Mouse (Mus musculus): Measurements from ENCODE around the gene Gramd2. TPM values are rescaled to one million over a fixed set of nuclear protein-coding genes. Genes with fewer than 3 reads are reported as not detected.
"Not testable (repeated sequence)": the region's sequence is repeated elsewhere in the genome, so short reads cannot be mapped to it uniquely, and the experiment has no call there.

The Gramd2 gene
- polyA plus RNA-seq, 1 experiment from 2014 or later, result 0.14 TPM

DNA sequence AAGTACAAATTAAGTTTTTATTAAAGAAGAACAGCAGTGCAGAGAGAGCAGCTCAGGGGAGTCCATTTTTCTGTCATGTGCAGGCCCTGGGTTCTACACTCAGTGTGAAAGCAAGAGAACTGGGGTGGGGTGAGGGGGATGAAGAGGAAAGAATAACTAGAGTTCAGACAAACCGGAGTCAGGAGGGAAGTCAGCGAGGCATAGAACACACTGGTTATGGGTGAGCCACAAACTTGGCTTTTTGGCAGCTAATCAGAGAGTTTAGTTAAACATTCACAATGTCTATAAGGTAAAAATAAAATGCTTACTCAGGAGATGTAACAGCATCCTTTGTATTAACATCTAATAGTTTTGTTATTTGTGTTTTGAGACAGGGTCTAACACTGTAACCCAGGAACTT is 60.6 kb downstream of the Gramd2 start:
- H3K27ac ChIP-seq (replicated peaks), result no peak overlapping the region
- H3K36me3 ChIP-seq, result peaks cover 23% of the 10 kb centered on the region
- no peak for DNase-seq (ENCODE audit: low spot score)
- no peaks in the 10 kb centered on the region for H3K9me3 ChIP-seq (replicated peaks)
- no peaks in the 10 kb centered on the region for H3K4me1 ChIP-seq
- H3K4me3 ChIP-seq, result no peak overlapping the region
- no peaks in the 10 kb centered on the region for H3K27me3 ChIP-seq (ENCODE audit: low read depth, poor library complexity, severe bottlenecking)
- 92% methylated on average over 2 of the region's 2 CpGs for WGBS

GRCm38 (mm10) chr9:59743903-59744302 is 64.0 kb downstream of the Gramd2 start:
- Histone ChIP-seq H3K27me3 (ENCODE audit: low read depth, poor library complexity, severe bottlenecking) (no peaks in the 10 kb centered on the region), H3K36me3 (peaks cover 9% of the 10 kb centered on the region; the same call in 1 of the 2 replicates), H3K4me1 (peaks cover 2% of the 10 kb centered on the region; the same call in 1 of the 2 replicates), H3K9me3 (replicated peaks) (no peaks in the 10 kb centered on the region), H3K27ac (replicated peaks) (no peak overlapping the region), H3K4me3 (no peak overlapping the region)
- DNase-seq (ENCODE audit: low spot score), result no peak
- 91% methylated on average over 3 of the region's 3 CpGs for WGBS

GRCm38 (mm10) chr9:59748387-59748786 is 68.4 kb downstream of the Gramd2 start:
- 94% methylated on average over 2 of the region's 2 CpGs for WGBS
- Histone ChIP-seq H3K4me1 (peaks cover 25% of the 10 kb centered on the region), H3K9me3 (replicated peaks) (no peaks in the 10 kb centered on the region), H3K27ac (replicated peaks) (no peak overlapping the region), H3K4me3 (no peak overlapping the region), H3K36me3 (peaks cover 9% of the 10 kb centered on the region; the same call in 1 of the 2 replicates), H3K27me3 (ENCODE audit: low read depth, poor library complexity, severe bottlenecking) (no peaks in the 10 kb centered on the region)
- no peak for DNase-seq (ENCODE audit: low spot score)

DNA sequence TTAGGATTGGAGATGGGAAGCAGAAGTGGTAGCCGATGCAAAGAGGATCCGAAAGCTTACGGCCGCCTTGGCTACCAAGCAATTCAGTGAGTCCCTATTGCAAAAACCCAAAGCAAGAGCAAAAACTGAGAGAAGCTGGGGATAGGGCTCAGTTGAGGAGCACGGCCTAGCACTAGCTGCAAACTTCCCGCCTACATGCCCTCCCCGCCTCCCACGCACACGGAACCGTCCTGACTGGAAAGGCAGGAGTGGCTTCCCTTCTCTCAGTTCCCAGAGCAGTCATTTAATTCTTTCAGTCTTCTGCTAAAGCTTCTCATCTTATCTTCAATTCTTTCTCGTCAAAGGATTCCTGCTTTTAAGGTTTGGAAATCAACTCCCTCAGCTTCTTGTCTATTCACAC is 69.0 kb downstream of the Gramd2 start:
- no peak for DNase-seq (ENCODE audit: low spot score)
- H3K36me3 ChIP-seq, result 0 out of 2 replicates have a peak, but pooled peaks cover 4% of the 10 kb centered on the region
- H3K27me3 ChIP-seq (ENCODE audit: low read depth, poor library complexity, severe bottlenecking), result no peaks in the 10 kb centered on the region
- WGBS, result 94% methylated on average over 11 of the region's 11 CpGs
- H3K4me1 ChIP-seq, result peaks cover 25% of the 10 kb centered on the region
- no peak overlapping the region for H3K27ac ChIP-seq (replicated peaks)
- peak overlapping the region; percentile 5; the same call in 1 of the 2 replicates for H3K4me3 ChIP-seq
- no peaks in the 10 kb centered on the region for H3K9me3 ChIP-seq (replicated peaks)

GRCm38 (mm10) chr9:59749581-59750265 is 69.8 kb downstream of the Gramd2 start:
- H3K4me3 ChIP-seq, result peak overlapping the region; percentile 95
- 35% methylated on average over 12 of the region's 12 CpGs for WGBS
- H3K36me3 ChIP-seq, result no peaks in the 10 kb centered on the region
- H3K9me3 ChIP-seq (replicated peaks), result no peaks in the 10 kb centered on the region
- H3K27ac ChIP-seq (replicated peaks), result peak overlapping the region; percentile 97
- peaks cover 25% of the 10 kb centered on the region for H3K4me1 ChIP-seq
- peak; percentile 14 for DNase-seq (ENCODE audit: low spot score)
- no peaks in the 10 kb centered on the region for H3K27me3 ChIP-seq (ENCODE audit: low read depth, poor library complexity, severe bottlenecking)

- Histone ChIP-seq H3K4me3 (peak within 1 kb of the TSS; percentile 95), H3K4me1 (peaks cover 25% of the 10 kb centered on the region), H3K27ac (replicated peaks) (peak within 1 kb of the TSS; percentile 97), H3K36me3 (no peaks in the 10 kb centered on the region), H3K27me3 (ENCODE audit: low read depth, poor library complexity, severe bottlenecking) (no peaks in the 10 kb centered on the region), H3K9me3 (replicated peaks) (no peaks in the 10 kb centered on the region)
- peak; percentile 100 for DNase-seq (ENCODE audit: low spot score)
- WGBS, result under 1% methylated on average over 57 of the region's 59 CpGs
Measured at GRCm38 (mm10) chr9:59750267-59751065, 70.5 kb downstream of the Gramd2 start, which contains the start of the genes Senp8 and Myo9a. Gene Senp8 (minus strand): TSS chr9:59750710. Gene Myo9a (plus strand): TSS chr9:59750896.

DNA sequence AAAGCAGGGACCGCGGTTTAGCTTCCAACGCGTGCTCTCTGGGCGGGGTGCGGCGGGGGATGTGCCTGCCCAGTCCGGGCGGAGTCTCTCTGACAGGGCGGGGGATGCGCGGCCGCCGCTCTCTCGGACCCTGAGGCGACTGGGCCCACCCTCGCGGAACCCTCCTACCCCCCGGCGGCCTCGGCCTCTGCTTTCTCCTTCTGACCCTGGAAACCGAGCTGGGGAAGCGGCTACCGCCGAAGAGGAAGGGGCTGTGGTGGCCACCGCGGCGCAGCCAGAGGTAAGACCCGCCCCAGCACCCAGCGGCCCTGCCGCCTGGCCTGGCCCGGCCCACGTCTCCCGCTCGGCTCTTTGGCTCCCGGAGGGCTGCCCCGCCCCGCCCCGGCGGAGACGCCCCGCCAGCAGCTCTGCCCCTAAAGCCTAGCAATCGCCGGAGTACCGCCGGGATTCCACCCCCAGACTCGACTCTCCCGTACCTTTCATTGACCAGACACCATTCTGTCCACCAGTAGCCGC is 71.2 kb downstream of the Gramd2 start:
- H3K27ac ChIP-seq (replicated peaks), result peak overlapping the region; percentile 97
- H3K9me3 ChIP-seq (replicated peaks), result no peaks in the 10 kb centered on the region
- under 1% methylated on average over 49 of the region's 49 CpGs for WGBS
- no peaks in the 10 kb centered on the region for H3K27me3 ChIP-seq (ENCODE audit: low read depth, poor library complexity, severe bottlenecking)
- H3K36me3 ChIP-seq, result no peaks in the 10 kb centered on the region
- H3K4me3 ChIP-seq, result peak overlapping the region; percentile 95
- DNase-seq (ENCODE audit: low spot score), result no peak
- peaks cover 25% of the 10 kb centered on the region for H3K4me1 ChIP-seq

DNA sequence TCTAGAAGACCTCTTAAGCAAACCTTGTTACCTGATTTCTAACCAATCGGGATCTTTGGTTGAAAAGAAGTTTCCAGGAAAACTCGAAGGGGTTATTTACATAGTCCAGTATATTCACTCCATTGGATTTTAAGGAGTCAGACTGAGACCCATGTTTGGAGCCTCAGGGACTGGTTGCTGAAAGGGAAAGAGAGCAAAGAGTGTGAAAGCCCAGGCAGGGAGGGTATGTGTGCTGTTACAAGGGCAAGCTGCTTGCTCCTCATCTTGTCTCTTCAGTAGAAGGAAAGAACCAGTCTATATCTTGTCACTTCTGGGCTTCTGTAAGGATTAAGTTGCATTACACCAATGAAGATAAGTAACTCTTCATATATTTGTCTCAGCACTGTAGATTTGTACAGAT is 72.0 kb downstream of the Gramd2 start:
- no peaks in the 10 kb centered on the region for H3K9me3 ChIP-seq (replicated peaks)
- WGBS, result 17% methylated on average over 2 of the region's 2 CpGs
- no peaks in the 10 kb centered on the region for H3K27me3 ChIP-seq (ENCODE audit: low read depth, poor library complexity, severe bottlenecking)
- DNase-seq (ENCODE audit: low spot score), result no peak
- H3K4me3 ChIP-seq, result peak overlapping the region; percentile 95
- H3K36me3 ChIP-seq, result no peaks in the 10 kb centered on the region
- H3K4me1 ChIP-seq, result peaks cover 25% of the 10 kb centered on the region
- H3K27ac ChIP-seq (replicated peaks), result peak overlapping the region; percentile 97

- Histone ChIP-seq H3K4me1 (peaks cover 12% of the 10 kb centered on the region), H3K4me3 (no peak overlapping the region), H3K27me3 (ENCODE audit: low read depth, poor library complexity, severe bottlenecking) (no peaks in the 10 kb centered on the region), H3K9me3 (replicated peaks) (no peaks in the 10 kb centered on the region), H3K36me3 (no peaks in the 10 kb centered on the region), H3K27ac (replicated peaks) (no peak overlapping the region)
- no peak for DNase-seq (ENCODE audit: low spot score)
- WGBS, result 75% methylated on average over 2 of the region's 2 CpGs
Measured at GRCm38 (mm10) chr9:59755199-59755598, 75.3 kb downstream of the Gramd2 start.

DNA sequence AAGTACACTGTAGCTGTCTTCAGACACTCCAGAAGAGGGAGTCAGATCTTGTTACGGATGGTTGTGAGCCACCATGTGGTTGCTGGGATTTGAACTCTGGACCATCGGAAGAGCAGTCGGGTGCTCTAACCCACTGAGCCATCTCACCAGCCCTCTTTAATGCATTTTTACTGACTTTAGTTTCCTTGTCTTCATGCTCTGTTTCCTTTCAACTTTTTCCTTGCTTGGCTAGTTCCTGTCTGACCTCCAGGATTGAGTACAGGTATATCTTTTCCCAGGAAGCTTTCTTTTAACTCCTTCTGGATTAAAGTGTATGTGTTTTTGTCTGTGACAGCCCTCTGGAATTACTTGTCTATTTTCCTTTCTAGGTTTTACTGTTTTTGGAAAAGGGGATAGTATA is 77.1 kb downstream of the Gramd2 start:
- not testable (repeated sequence) for H3K4me1 ChIP-seq; H3K27ac ChIP-seq (replicated peaks); H3K36me3 ChIP-seq; DNase-seq (ENCODE audit: low spot score); H3K9me3 ChIP-seq (replicated peaks); H3K27me3 ChIP-seq (ENCODE audit: low read depth, poor library complexity, severe bottlenecking); H3K4me3 ChIP-seq
- WGBS, result 90% methylated on average over 3 of the region's 3 CpGs

DNA sequence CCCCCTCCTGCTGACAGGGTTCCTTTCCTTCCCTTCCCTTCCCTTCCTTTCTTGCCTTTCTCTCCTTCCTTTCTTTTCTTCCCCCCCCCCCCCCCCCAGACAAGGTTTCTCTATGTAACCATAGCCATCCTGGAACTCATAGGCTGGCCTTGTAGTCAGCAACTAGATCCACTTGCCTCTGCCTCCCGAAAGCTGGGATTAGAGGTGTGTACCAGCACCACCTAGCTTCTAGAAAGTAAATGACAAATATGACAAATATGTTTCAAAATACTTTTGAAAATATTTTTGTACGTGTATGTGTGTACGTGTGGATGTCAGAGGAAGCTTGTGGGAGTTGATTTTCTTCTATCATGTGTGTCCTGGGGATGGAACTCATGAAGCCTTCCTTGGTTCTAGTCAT is 80.6 kb downstream of the Gramd2 start:
- no peak for DNase-seq (ENCODE audit: low spot score)
- Histone ChIP-seq H3K4me3 (no peak overlapping the region), H3K4me1 (no peaks in the 10 kb centered on the region), H3K27ac (replicated peaks) (no peak overlapping the region), H3K9me3 (replicated peaks) (no peaks in the 10 kb centered on the region), H3K27me3 (ENCODE audit: low read depth, poor library complexity, severe bottlenecking) (no peaks in the 10 kb centered on the region), H3K36me3 (no peaks in the 10 kb centered on the region)
- 87% methylated on average over 3 of the region's 3 CpGs for WGBS

GRCm38 (mm10) chr9:59766966-59767461 is 87.1 kb downstream of the Gramd2 start:
- not testable (repeated sequence) for H3K4me1 ChIP-seq; H3K4me3 ChIP-seq; DNase-seq (ENCODE audit: low spot score); H3K9me3 ChIP-seq (replicated peaks); H3K27ac ChIP-seq (replicated peaks); H3K27me3 ChIP-seq (ENCODE audit: low read depth, poor library complexity, severe bottlenecking); H3K36me3 ChIP-seq
- WGBS, result 95% methylated on average over 12 of the region's 13 CpGs

Measured in midbrain, embryonic 10.5 days (tissue).